Mouse (Mus musculus) naive thymus-derived CD4-positive, alpha-beta T cell, adult 2 months (primary cell): ENCODE data around the gene Elof1.
"Not testable (repeated sequence)": the region's sequence is repeated elsewhere in the genome, so short reads cannot be mapped to it uniquely, and the experiment has no call there.

Experiments used
- DNase-seq: peaks from one replicate; pipeline ENCODE4 v3.0.0-alpha.2; 2011; ENCODE audit warnings: low read depth

Gene Elof1

GRCm38 (mm10) chr9:22116740-22117426 is at the start of gene Elof1:
Elof1 (minus strand) TSS chr9:22117172.
- peak; percentile 98 for DNase-seq

GRCm38 (mm10) chr9:22166686-22167085 is 49.7 kb upstream of the Elof1 start:
- DNase-seq = no peak

GRCm38 (mm10) chr9:22165964-22166363 is 49.0 kb upstream of the Elof1 start:
- DNase-seq = no peak

GRCm38 (mm10) chr9:22164711-22165668 is 48.0 kb upstream of the Elof1 start:
- DNase-seq = peak; percentile 61

- DNase-seq = no peak
Measured at GRCm38 (mm10) chr9:22162912-22163311, 45.9 kb upstream of the Elof1 start.

GRCm38 (mm10) chr9:22162305-22162704 is 45.3 kb upstream of the Elof1 start:
- DNase-seq = no peak

GRCm38 (mm10) chr9:22161299-22161698 is 44.3 kb upstream of the Elof1 start:
- no peak for DNase-seq

- DNase-seq = no peak
Measured at GRCm38 (mm10) chr9:22157516-22158265, 40.7 kb upstream of the Elof1 start.

GRCm38 (mm10) chr9:22156497-22157245 is 39.7 kb upstream of the Elof1 start, which contains the start of gene Pigyl:
Pigyl (plus strand) TSS chr9:22156846.
- peak; percentile 99 for DNase-seq

GRCm38 (mm10) chr9:22155614-22156013 is 38.6 kb upstream of the Elof1 start:
- peak; percentile 93 for DNase-seq

GRCm38 (mm10) chr9:22153810-22154209 is 36.8 kb upstream of the Elof1 start:
- DNase-seq = no peak

GRCm38 (mm10) chr9:22150946-22151345 is 34.0 kb upstream of the Elof1 start:
- no peak for DNase-seq

GRCm38 (mm10) chr9:22150249-22150693 is 33.3 kb upstream of the Elof1 start:
- DNase-seq = not testable (repeated sequence)

- no peak for DNase-seq
Measured at GRCm38 (mm10) chr9:22149426-22150248, 32.7 kb upstream of the Elof1 start.

GRCm38 (mm10) chr9:22144304-22144965 is 27.5 kb upstream of the Elof1 start:
- no peak for DNase-seq

GRCm38 (mm10) chr9:22143108-22144037 is 26.4 kb upstream of the Elof1 start:
- DNase-seq = peak; percentile 95

GRCm38 (mm10) chr9:22139746-22140145 is 22.8 kb upstream of the Elof1 start:
- no peak for DNase-seq

- peak; percentile 71 for DNase-seq
Measured at GRCm38 (mm10) chr9:22138480-22138879, 21.5 kb upstream of the Elof1 start.
